Mouse (Mus musculus) liver, adult 2 months (tissue): Measurements from ENCODE around the gene Rbbp4. TPM values are rescaled to one million over a fixed set of nuclear protein-coding genes. Genes with fewer than 3 reads are reported as not detected.

ENCODE experiments used
- DNase-seq: peaks from one replicate; pipeline ENCODE4 v3.0.0-alpha.2; 2011; ENCODE audit warnings: low read depth, low spot score; ENCODE audit errors: extremely low read depth
- H3K27ac ChIP-seq: fragments of 200-500 bp; replicated peaks from 2 replicates; pipeline ENCODE4 v1.5.1; 2012; ENCODE audit warnings: low read depth, mild to moderate bottlenecking, control low read depth, inconsistent platforms, low read length; ENCODE audit not compliant: insufficient read depth
- H3K27me3 ChIP-seq: fragments of 200-500 bp; 2 replicates; pipeline ENCODE4 v1.6.1; 2012; ENCODE audit warnings: mild to moderate bottlenecking, moderate library complexity, low read length, inconsistent platforms; ENCODE audit not compliant: control insufficient read depth, insufficient read depth
- H3K36me3 ChIP-seq: fragments of 200-500 bp; 2 replicates; pipeline ENCODE4 v1.6.1; 2012; ENCODE audit warnings: low read length, inconsistent platforms; ENCODE audit not compliant: control insufficient read depth, insufficient read depth
- H3K4me1 ChIP-seq: fragments of 200-500 bp; 2 replicates; pipeline ENCODE4 v1.6.1; 2011; ENCODE audit warnings: low read length; ENCODE audit not compliant: control insufficient read depth, insufficient read depth
- H3K4me3 ChIP-seq: fragments of 200-500 bp; 2 replicates; pipeline ENCODE4 v1.5.1; 2011; ENCODE audit warnings: low read depth, mild to moderate bottlenecking, control low read depth, low read length, moderate library complexity; ENCODE audit not compliant: insufficient read depth
- H3K79me2 ChIP-seq: fragments of 200-500 bp; 2 replicates; pipeline ENCODE4 v1.6.1; 2012; ENCODE audit warnings: inconsistent platforms, mild to moderate bottlenecking, low read length, moderate library complexity; ENCODE audit not compliant: control insufficient read depth, insufficient read depth
- H3K9ac ChIP-seq: fragments of 200-500 bp; 2 replicates; pipeline ENCODE4 v1.6.1; 2012; ENCODE audit warnings: low read depth, mild to moderate bottlenecking, control low read depth, inconsistent platforms, low read length
- CTCF ChIP-seq: fragments of 200-500 bp; IDR thresholded peaks from 2 replicates; pipeline ENCODE4 v1.5.1; 2011; ENCODE audit warnings: low read depth, low read length, control low read depth
- POLR2A ChIP-seq: fragments of 200-500 bp; IDR thresholded peaks from 2 replicates; pipeline ENCODE4 v1.6.1; 2011; ENCODE audit warnings: low read length, control low read depth; ENCODE audit not compliant: insufficient read depth; ENCODE audit errors: extremely low read depth
- WGBS: fragments of 180-500 bp; shearing (Covaris S2); methylation state at CpG from one replicate; pipeline ENCODE4 v1.1.7; 2018; 5-methylcytosine and 5-hydroxymethylcytosine counted together
- polyA plus RNA-seq: library from polyadenylated mRNA; depleted of rRNA; stranded (reverse); fragments of >200 nt; gene quantifications from 2 replicates; pipeline ENCODE4 v1.2.3, GENCODE M21; 2012; rRNA removed
- total RNA-seq: library from RNA; depleted of rRNA; stranded (reverse); fragments of >200 nt; gene quantifications from 2 replicates; pipeline ENCODE4 v1.2.3, GENCODE M21; 2014; rRNA removed

The Rbbp4 gene
- total RNA-seq (40.3 and 47.2 TPM in 2 replicates), polyA plus RNA-seq (15.1 and 17.2 TPM in 2 replicates)

DNA sequence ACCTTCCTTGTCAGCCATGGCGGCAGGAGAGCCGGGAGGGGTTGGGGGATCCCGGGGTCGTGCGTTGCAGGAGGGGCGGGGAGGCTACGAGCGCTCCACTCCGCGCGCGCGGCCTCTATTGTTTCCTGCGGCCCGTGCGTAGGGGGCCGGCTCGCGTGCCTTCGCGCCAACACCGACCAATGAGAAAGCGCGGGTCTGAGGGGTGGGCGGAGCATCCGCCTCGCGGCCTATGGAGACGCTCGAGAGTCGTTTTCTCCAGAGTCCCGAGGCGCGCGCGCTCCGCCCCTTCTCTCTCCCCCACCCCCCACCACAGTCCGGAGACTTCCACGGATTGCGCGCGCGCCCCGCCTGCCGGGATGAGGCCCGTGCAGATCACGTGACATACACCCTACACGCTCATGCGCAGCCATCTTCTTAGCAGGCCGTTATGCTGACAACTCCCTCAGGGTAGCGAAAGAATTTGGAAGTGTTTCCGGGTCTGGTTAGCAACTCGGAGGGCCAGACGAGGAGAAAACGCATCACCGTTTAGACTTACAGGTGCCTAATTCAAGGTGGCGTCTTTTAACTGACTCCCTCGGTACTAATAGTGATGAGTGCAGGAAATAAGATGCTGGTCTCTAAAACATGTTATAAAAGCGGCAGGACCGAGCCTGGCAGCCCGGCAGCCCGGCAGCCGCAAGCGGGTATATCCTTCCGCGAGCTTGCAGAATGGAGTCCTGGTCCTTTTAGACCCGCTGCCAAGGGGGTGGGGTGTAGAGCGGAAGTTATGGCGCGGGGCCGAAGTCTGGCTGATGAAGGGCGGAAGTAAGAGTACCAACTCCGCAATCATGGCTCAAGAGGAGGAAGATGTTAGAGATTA is at the start of gene Rbbp4, which contains the start of gene Zbtb8os:
Gene Rbbp4 (minus strand): TSS at position 155 of the 859 bp plus-strand sequence.
Gene Zbtb8os (plus strand): TSS at position 480 of the 859 bp plus-strand sequence.
- WGBS, result under 1% methylated on average over 73 of the region's 73 CpGs

DNA sequence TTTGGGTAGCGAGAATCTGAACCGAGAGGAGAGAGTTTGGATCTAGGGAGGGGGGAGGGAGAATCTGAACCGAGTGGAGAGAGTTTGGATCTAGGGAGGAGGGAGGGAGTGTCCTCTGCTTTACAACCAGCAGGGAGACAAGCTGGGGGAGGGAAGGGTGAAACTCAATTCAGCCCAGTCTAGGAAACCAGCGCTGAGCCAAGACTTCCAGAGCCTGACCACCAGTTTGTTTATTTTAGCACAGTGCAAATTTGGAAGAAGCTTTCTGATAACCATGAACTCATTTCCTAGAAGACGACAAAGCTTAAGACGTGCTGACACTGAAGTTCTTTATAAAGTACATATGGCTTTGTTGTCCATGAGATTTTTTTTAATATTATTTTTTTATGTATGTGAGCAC is 49.3 kb upstream of the Rbbp4 start:
- Histone ChIP-seq H3K36me3 (no peaks in the 10 kb centered on the region), H3K79me2 (no peaks in the 10 kb centered on the region), H3K4me3 (no peak overlapping the region), H3K9ac (no peak overlapping the region), H3K27me3 (no peaks in the 10 kb centered on the region), H3K4me1 (no peaks in the 10 kb centered on the region), H3K27ac (peak overlapping the region; percentile 62; the same call in 1 of the 2 replicates)
- peak; percentile 53 for DNase-seq
- TF ChIP-seq CTCF (no peak), POLR2A (no peak)
- 29% methylated on average over 6 of the region's 6 CpGs for WGBS

More for the DNA sequence above, at the start of gene Rbbp4, which contains the start of gene Zbtb8os:
- TF ChIP-seq POLR2A (peak; percentile 86), CTCF (no peak)
- peaks cover 7% of the 10 kb centered on the region; the same call in 1 of the 2 replicates for H3K36me3 ChIP-seq
- peak within 1 kb of the TSS; percentile 94 for H3K27ac ChIP-seq
- peaks cover 24% of the 10 kb centered on the region for H3K4me1 ChIP-seq
- peaks cover 29% of the 10 kb centered on the region for H3K79me2 ChIP-seq
- peak; percentile 91 for DNase-seq
- peak within 1 kb of the TSS; percentile 82 for H3K4me3 ChIP-seq
- peak within 1 kb of the TSS; percentile 93 for H3K9ac ChIP-seq
- H3K27me3 ChIP-seq, result no peaks in the 10 kb centered on the region

GRCm38 (mm10) chr4:129383586-129383985 is 48.4 kb upstream of the Rbbp4 start:
- Histone ChIP-seq H3K4me3 (no peak overlapping the region), H3K36me3 (no peaks in the 10 kb centered on the region), H3K27ac (no peak overlapping the region), H3K79me2 (no peaks in the 10 kb centered on the region), H3K9ac (no peak overlapping the region), H3K27me3 (no peaks in the 10 kb centered on the region), H3K4me1 (no peaks in the 10 kb centered on the region)
- peak; percentile 43 for DNase-seq
- no peak for TF ChIP-seq CTCF
- TF ChIP-seq POLR2A, result no peak
- WGBS, result 61% methylated on average over 3 of the region's 3 CpGs

DNA sequence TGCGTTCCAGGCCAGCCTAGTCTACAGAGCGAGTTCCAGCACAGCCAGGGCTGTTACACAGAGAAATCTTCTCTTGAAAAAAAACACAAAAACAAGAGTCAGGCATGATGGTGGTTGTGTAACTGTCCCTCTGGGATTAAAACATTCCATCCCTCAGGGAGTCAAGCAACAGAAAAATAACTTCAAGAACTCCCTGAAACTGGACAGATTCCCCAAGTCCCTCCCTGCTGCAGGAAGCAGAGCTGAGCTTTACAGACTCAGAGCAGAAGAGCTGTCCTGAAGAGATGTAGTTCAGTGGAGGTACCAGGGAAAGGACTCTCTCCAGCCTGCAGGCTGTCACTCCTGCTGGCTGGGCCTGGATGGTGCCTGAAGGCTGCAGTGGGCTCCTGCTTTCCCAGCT is 47.3 kb upstream of the Rbbp4 start:
- Histone ChIP-seq H3K4me1 (no peaks in the 10 kb centered on the region), H3K9ac (no peak overlapping the region), H3K79me2 (no peaks in the 10 kb centered on the region), H3K4me3 (no peak overlapping the region), H3K27me3 (no peaks in the 10 kb centered on the region), H3K27ac (no peak overlapping the region), H3K36me3 (no peaks in the 10 kb centered on the region)
- no peak for DNase-seq
- 90% methylated on average over 2 of the region's 2 CpGs for WGBS
- TF ChIP-seq CTCF (no peak), POLR2A (no peak)

- H3K36me3 ChIP-seq, result no peaks in the 10 kb centered on the region
- 90% methylated on average over 9 of the region's 9 CpGs for WGBS
- no peak for DNase-seq
These were observed 46.9 kb upstream of the Rbbp4 start for GRCm38 (mm10) chr4:129382029-129382428.

More at GRCm38 (mm10) chr4:129382029-129382428, 46.9 kb upstream of the Rbbp4 start:
- H3K4me1 ChIP-seq, result no peaks in the 10 kb centered on the region
- no peak for TF ChIP-seq POLR2A
- no peak for TF ChIP-seq CTCF
- H3K9ac ChIP-seq, result no peak overlapping the region
- no peak overlapping the region for H3K27ac ChIP-seq
- no peaks in the 10 kb centered on the region for H3K27me3 ChIP-seq
- H3K79me2 ChIP-seq, result no peaks in the 10 kb centered on the region
- H3K4me3 ChIP-seq, result no peak overlapping the region
